50 mouse cellular contexts compared by ENCODE assay signal in the genomic region with DNA sequence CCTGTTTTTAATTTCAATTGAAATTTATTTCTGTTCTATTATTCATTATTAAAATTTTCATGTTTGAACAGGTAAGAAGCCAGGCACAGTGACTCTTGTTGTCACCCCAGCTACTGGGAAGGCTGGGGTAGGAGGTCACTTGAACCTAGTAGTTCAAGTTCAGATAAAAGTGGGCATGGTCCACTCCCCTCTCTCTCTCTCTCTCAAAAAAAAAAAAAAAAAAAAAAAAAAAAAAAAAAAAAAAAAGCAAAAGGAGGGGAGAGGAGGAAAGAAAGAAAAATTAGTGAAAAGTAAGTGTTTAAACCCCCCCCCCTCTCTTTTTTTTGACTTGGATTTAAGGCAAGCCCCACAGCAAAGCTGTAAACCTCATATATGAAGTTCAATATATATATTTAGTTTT. TPM values are rescaled to one million over a fixed set of nuclear protein-coding genes. Genes with fewer than 3 reads are reported as not detected.
"Had no signal": no experiment of that assay in that cellular context is flagged by ENCODE, and none has a peak within 500 bp of the region (broad histone marks: within the 10 kb centered on the region; RNA-seq: fewer than 3 reads in every experiment).

No protein-coding gene starts in this region.

- H3K4me3 ChIP-seq: heart, embryonic 10.5 days; heart, embryonic 12.5 days; heart, embryonic 13.5 days; heart, embryonic 15.5 days; hindbrain, embryonic 10.5 days; hindbrain, embryonic 12.5 days; hindbrain, embryonic 13.5 days; hindbrain, embryonic 15.5 days; intestine, embryonic 15.5 days; kidney, embryonic 15.5 days; layer of hippocampus, adult 2 months; left cerebral cortex, adult 2 months had no signal

- H3K27ac ChIP-seq: heart, embryonic 10.5 days; heart, embryonic 13.5 days; heart, embryonic 15.5 days; hindbrain, embryonic 10.5 days; hindbrain, embryonic 12.5 days; hindbrain, embryonic 13.5 days; hindbrain, embryonic 14.5 days; hindbrain, embryonic 15.5 days; hindbrain, postnatal 0 days; intestine, embryonic 15.5 days; kidney, embryonic 15.5 days; kidney, postnatal 0 days; layer of hippocampus, adult 2 months; left cerebral cortex, adult 2 months had no signal

- H3K4me2 ChIP-seq: heart, embryonic 11.5 days; heart, embryonic 12.5 days; heart, embryonic 13.5 days; heart, embryonic 15.5 days; hindbrain, embryonic 12.5 days; hindbrain, embryonic 13.5 days; hindbrain, embryonic 14.5 days; hindbrain, embryonic 15.5 days; intestine, embryonic 15.5 days; kidney, embryonic 15.5 days had no signal

- H3K36me3 ChIP-seq: heart, embryonic 10.5 days; heart, embryonic 12.5 days; heart, embryonic 13.5 days; heart, embryonic 15.5 days; hindbrain, embryonic 10.5 days; hindbrain, embryonic 12.5 days; hindbrain, embryonic 13.5 days; hindbrain, embryonic 15.5 days; intestine, embryonic 15.5 days; kidney, embryonic 15.5 days had no signal

- ATAC-seq: hindbrain, embryonic 16.5 days; hindbrain, postnatal 0 days; inflammation-experienced regulatory T-cells, adult 6 months; intestine, embryonic 15.5 days; intestine, embryonic 16.5 days; intestine, postnatal 0 days had no signal

- H3K9ac ChIP-seq: heart, embryonic 12.5 days; heart, embryonic 13.5 days; heart, embryonic 15.5 days; hindbrain, embryonic 12.5 days; hindbrain, embryonic 13.5 days; hindbrain, embryonic 14.5 days; hindbrain, embryonic 15.5 days; intestine, embryonic 15.5 days; kidney, embryonic 15.5 days had no signal

- H3K9me3 ChIP-seq: heart, embryonic 10.5 days; heart, embryonic 15.5 days; intestine, embryonic 15.5 days; kidney, embryonic 15.5 days had no signal

- H3K4me1 ChIP-seq: heart, embryonic 10.5 days; heart, embryonic 12.5 days; heart, embryonic 13.5 days; heart, embryonic 15.5 days; hindbrain, embryonic 10.5 days; hindbrain, embryonic 12.5 days; hindbrain, embryonic 13.5 days; hindbrain, embryonic 15.5 days; intestine, embryonic 15.5 days; kidney, embryonic 15.5 days had no signal

- DNase-seq: heart, postnatal 10 days; heart, postnatal 14 days; heart, postnatal 36 days; heart, postnatal 4 days; kidney, adult 11 months; kidney, adult 18-20 months; kidney, adult 2 months; kidney, adult 8-10 months; kidney, adult 9 months; kidney, postnatal 10 days; kidney, postnatal 14 days; kidney, postnatal 25 days; kidney, postnatal 36 days; kidney, postnatal 4 days; layer of hippocampus, adult 9-11 months; layer of hippocampus, postnatal 36 days had no signal

RNA-seq across cellular contexts. Expression of a gene that starts 9.9 kb away (rescaled TPM):
- total RNA-seq: heart, postnatal 10 days; heart, postnatal 14 days; heart, postnatal 25 days; heart, postnatal 36 days; heart, postnatal 4 days; hematopoietic stem cell, adult 5-6 weeks; hindbrain, postnatal 0 days; layer of hippocampus, adult 18-20 months; layer of hippocampus, adult 2 months; layer of hippocampus, adult 8-10 months; layer of hippocampus, postnatal 10 days; layer of hippocampus, postnatal 14 days; layer of hippocampus, postnatal 25 days; layer of hippocampus, postnatal 36 days; left cerebral cortex, adult 18-20 months; left cerebral cortex, adult 2 months had no signal
- polyA plus RNA-seq: heart, embryonic 10.5 days; heart, embryonic 11.5 days; heart, embryonic 12.5 days; heart, embryonic 13.5 days; heart, embryonic 14.5 days; heart, embryonic 15.5 days; heart, postnatal 0 days; hindbrain, embryonic 10.5 days; hindbrain, embryonic 11.5 days; hindbrain, embryonic 12.5 days; hindbrain, embryonic 13.5 days; hindbrain, embryonic 14.5 days; hindbrain, embryonic 15.5 days; hindbrain, embryonic 16.5 days; hindbrain, postnatal 0 days; inflammation-experienced regulatory T-cells, adult 6 months; intestine, embryonic 14.5 days; intestine, postnatal 0 days; kidney, adult 2 months; kidney, embryonic 16.5 days; kidney, postnatal 0 days; large intestine, adult 2 months had no signal

RNA-seq across cellular contexts. Expression of a gene that starts 50.6 kb away (rescaled TPM):
- total RNA-seq: heart, postnatal 10 days; heart, postnatal 25 days; heart, postnatal 36 days; heart, postnatal 4 days; hematopoietic stem cell, adult 5-6 weeks; left cerebral cortex, adult 2 months had no signal
- polyA plus RNA-seq: heart, embryonic 10.5 days; heart, embryonic 11.5 days; heart, embryonic 12.5 days; heart, embryonic 13.5 days; heart, embryonic 14.5 days; heart, postnatal 0 days; inflammation-experienced regulatory T-cells, adult 6 months; kidney, embryonic 15.5 days; kidney, embryonic 16.5 days had no signal
